Mouse (Mus musculus): ENCODE measurements at regions not wholly inside any gene's neighbourhood (a gene's known extent, or its start where the extent isn't known, plus 50 kb on each side); places are given as distances from the start of the nearest gene placed in this dataset.

- ATAC-seq: no peak
Measured at GRCm38 (mm10) chr13:58495390-58496073, 92.4 kb upstream of the Hnrnpk start.

DNA sequence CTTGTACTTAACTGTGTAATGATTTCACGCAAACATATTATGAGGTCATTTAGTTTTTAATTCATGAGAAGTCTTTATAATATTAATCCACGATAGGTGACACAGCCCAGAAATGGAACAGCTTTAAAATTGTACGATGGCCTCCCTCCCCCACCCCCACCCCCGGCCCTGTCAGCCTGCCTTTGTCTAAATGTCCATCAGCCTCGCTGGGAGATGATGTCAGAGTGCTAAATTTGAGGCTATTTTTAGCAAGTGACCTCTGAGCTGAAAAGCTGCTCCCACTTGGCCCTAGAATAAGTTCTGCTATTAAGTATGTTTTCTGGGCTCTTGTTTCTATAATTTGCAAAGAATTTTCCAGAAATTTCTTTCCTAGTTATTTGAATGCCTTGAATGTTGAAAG lies 91.6 kb upstream of the Hnrnpk start:
- ATAC-seq: no peak

- no peak for ATAC-seq
Measured at GRCm38 (mm10) chr13:58490829-58491228, 87.7 kb upstream of the Hnrnpk start.

- no peak for ATAC-seq
Measured at GRCm38 (mm10) chr13:58485011-58485410, 81.9 kb upstream of the Hnrnpk start.

DNA sequence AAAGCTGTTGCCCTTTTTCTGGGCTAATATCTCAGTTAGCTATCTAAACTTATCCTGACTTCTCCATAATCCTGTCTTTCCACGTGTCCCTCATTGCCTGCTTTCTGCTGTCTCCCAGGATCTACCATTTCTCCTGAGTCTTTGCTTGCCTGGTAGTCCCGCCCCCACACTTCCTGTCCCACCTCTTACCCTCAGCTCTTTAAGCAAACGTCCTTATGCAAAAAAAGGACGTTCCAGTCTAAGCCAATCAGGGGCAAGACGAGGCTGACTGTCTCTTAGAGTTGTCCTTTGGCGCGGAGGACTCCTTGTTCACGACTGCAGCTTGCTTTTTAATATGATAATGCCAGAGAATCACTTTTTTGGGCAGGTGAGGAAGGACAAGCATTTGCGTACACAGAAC lies 79.6 kb upstream of the Hnrnpk start:
- no peak for ATAC-seq

- no peak for ATAC-seq
Measured at GRCm38 (mm10) chr13:58480928-58481598, 77.9 kb upstream of the Hnrnpk start.

GRCm38 (mm10) chr13:58480388-58480927 lies 77.3 kb upstream of the Hnrnpk start:
- no peak for ATAC-seq

DNA sequence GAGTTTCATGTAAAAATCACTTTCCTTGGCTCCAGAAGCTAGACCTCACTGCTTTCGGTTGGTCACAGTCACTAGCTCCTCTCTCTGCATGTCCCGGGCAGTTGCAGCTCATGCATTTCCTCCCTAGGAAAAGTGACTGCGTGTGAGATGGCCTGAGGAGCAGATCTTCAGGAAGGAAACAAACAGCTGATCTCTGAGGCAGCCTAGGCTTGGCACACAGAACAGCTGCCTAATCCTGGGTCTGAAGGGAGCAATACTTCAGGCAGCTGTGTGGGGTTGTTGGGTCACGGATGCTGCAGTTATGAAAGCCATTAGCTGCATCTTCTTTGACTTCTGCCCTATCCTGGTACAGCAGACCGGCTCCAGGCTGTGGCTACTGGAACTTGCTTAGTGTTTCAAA lies 75.3 kb upstream of the Hnrnpk start:
- ATAC-seq: no peak

DNA sequence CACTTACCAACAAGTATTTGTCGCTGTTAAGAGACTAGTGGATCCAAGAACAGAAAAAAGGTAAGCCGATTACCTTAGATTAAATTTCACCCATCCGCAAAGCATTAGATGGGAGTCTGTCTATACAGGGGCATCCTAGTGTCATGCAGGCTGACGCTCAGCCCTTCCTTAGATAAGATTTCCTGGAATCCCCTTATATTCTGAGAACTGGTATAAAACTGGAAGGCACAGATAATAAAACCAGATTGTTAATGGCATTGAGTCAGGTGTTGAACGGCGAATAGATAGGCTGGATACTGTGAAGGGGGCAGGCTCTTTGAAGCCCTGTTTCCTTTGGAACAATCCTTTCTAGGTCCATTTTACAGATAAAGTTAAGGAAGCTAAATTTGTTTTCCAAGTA lies 74.1 kb upstream of the Hnrnpk start:
- no peak for ATAC-seq

- ATAC-seq: no peak
Measured at GRCm38 (mm10) chr13:58476033-58476830, 73.1 kb upstream of the Hnrnpk start.

GRCm38 (mm10) chr13:58475495-58475894 lies 72.4 kb upstream of the Hnrnpk start:
- ATAC-seq: peak; percentile 79

GRCm38 (mm10) chr13:58472455-58472854 lies 69.3 kb upstream of the Hnrnpk start:
- ATAC-seq: no peak

- peak; percentile 85 for ATAC-seq
Measured at GRCm38 (mm10) chr13:58471704-58472103, 68.6 kb upstream of the Hnrnpk start.

DNA sequence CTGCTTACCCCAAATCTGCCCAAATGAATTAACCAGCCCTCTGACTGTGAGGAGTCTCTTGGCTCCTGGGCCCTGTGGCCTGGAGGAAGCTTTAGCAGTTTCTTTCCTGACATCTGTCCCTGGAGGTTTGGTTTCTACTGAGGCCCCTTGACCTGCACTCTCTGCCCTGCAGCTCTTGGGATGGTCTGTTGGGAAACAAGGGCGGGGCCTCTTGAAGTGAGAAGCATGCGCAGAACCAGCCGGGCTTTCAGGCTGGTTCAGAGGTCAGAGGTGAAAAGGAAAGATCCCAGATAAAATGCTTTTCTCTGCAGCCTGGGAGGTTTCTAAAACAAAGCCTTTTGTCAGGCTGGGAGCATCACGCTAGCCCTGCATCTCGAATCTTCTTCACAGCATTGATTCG lies 66.6 kb upstream of the Hnrnpk start:
- ATAC-seq: no peak

DNA sequence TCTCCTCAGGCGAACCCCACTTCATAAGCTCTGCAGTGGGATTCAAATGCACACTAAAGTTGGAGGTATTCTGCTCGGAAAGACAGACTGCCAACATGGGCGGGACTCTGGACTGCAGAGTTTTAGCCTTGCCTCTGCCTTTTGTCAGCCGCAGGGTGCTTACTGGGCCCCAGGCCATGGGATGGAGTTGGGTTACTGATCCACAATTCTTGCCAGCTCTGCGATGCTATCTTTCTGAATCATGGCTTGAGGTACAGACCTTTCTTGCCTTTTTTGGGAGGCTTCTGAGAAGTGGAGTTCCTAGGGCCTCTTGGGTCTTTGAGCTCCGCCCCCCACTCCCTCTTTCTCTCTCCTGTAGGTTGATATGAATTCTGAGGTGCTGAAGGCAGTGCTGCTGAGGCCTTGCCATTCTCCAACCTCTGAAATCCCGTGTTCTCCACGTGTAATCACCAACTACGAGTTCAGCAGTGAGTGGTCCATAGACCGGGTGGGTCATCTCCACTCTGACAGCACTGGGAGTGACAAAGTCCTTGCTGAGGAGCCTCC lies 64.0 kb upstream of the Hnrnpk start:
- no peak for ATAC-seq

DNA sequence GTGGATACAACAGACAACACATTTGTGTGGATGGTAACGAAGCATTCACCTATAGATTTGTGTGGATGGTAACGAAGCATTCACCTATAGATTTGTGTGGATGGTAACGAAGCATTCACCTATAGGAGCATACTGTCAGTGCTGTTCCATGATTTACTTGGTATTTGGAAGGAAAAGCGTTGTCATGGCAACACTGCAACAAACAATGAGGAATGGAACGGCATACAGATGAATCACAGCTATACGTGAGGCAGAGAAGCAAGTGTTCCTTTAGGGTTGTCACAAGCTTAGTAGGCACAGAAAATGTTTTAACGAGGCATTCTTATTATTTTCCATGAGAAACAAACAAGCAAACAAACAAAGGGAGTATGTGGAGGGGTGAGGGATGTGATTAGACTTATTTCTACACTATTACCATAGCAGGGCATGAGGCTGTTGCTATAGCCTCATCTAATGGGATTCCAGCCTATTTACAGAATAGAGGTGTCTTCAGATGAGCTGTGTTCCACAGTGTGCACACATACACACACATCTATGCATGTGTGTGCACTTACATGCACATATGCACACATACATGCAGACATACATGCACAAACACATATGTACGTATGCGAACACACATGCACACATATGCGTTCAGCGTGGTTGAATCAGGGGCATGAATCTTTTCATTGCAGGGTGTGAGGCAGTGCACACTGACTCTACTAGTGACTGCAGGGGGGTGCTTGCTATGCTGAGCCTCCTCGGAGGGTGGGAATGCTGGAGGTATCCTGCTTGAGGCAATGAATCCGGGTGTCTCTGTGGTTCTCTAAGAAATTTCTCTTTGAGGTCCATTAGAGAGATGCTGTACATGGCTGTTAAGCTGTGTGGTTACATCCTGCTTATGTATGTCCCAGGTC lies 62.3 kb upstream of the Hnrnpk start:
- ATAC-seq: no peak

Measured in CD4-positive, CD25-positive, alpha-beta regulatory T cell, adult 4 months (primary cell).